Mouse (Mus musculus) intestine, embryonic 15.5 days (tissue): ENCODE measurements at regions not wholly inside any gene's neighbourhood (a gene's known extent, or its start where the extent isn't known, plus 50 kb on each side); places are given as distances from the start of the nearest gene placed in this dataset.

ENCODE experiments used
- ATAC-seq: fragments of 200-750 bp; cut with Nextera tagmentation; 2 replicates; pipeline ENCODE4 v1.8.0; 2017; ENCODE audit warnings: moderate TSS enrichment, moderate library complexity
- H3K27ac ChIP-seq: fragments of 300-500 bp; sonication (generic); 2 replicates; pipeline ENCODE4 v1.5.1; 2015; ENCODE audit warnings: mild to moderate bottlenecking, inconsistent platforms
- H3K27me3 ChIP-seq: fragments of 300-500 bp; sonication (generic); replicated peaks from 2 replicates; pipeline ENCODE4 v1.6.1; 2015; ENCODE audit warnings: inconsistent platforms
- H3K36me3 ChIP-seq: fragments of 300-500 bp; sonication (generic); 2 replicates; pipeline ENCODE4 v1.6.1; 2015; ENCODE audit warnings: inconsistent platforms
- H3K4me1 ChIP-seq: fragments of 300-500 bp; sonication (generic); replicated peaks from 2 replicates; pipeline ENCODE4 v1.6.1; 2015; ENCODE audit warnings: inconsistent platforms
- H3K4me2 ChIP-seq: fragments of 300-500 bp; sonication (generic); replicated peaks from 2 replicates; pipeline ENCODE4 v1.6.1; 2015; ENCODE audit warnings: mild to moderate bottlenecking, inconsistent platforms
- H3K4me3 ChIP-seq: fragments of 300-500 bp; sonication (generic); replicated peaks from 2 replicates; pipeline ENCODE4 v1.5.1; 2015; ENCODE audit warnings: inconsistent platforms
- H3K9ac ChIP-seq: fragments of 300-500 bp; sonication (generic); 2 replicates; pipeline ENCODE4 v1.6.1; 2015; ENCODE audit warnings: inconsistent platforms
- H3K9me3 ChIP-seq: fragments of 300-500 bp; sonication (generic); 2 replicates; pipeline ENCODE4 v1.6.1; 2016; ENCODE audit warnings: inconsistent platforms
- WGBS: fragments of 180-500 bp; shearing (Covaris S2); methylation state at CpG from one replicate; pipeline ENCODE4 v1.1.7; 2015; 5-methylcytosine and 5-hydroxymethylcytosine counted together

DNA sequence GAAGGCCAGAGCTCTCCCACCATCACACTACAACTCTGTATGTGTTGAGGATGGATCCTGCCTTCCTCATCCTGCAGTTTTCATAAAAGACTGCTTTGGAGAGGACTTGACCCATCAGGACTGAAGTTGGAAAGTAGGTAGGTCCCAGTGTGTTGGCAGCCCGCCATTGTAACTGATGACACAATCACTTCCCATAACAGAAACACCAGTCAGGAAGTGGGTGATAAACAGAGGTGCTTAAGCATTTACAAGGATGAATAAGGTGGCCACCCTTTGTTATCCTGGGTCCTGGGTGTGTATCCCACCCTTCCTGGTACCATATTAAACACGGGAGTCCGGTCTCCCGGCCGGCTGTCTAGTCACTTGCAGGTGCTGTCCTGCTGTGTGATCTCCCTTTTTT, 118.3 kb downstream of the Snx10 start:
- H3K4me1 ChIP-seq, result no peaks in the 10 kb centered on the region
- 86% methylated on average over 5 of the region's 5 CpGs for WGBS

DNA sequence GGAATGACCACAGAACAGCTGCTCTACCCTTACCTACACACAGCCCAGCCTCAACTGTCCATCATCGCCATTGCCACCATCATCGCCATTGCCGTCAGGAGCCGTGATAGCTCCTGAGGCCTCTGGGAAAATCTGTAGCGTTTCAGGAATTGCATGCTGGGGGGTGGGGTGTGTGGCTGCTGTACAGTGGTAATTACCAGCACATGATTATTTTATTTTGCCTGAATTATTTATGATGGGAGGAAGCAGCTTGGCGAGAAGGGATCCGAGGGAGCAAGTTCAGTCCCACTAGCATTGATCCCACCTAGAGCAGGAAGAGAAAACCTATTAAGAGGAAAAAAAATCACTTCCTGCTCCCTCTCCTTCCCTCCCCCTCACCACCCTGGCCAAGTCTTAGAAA, 125.1 kb downstream of the Snx10 start:
- no peak for ATAC-seq
- WGBS, result 84% methylated on average over 7 of the region's 7 CpGs
- Histone ChIP-seq H3K4me2 (no peak overlapping the region), H3K36me3 (no peaks in the 10 kb centered on the region), H3K27me3 (no peaks in the 10 kb centered on the region), H3K9me3 (no peaks in the 10 kb centered on the region), H3K9ac (no peak overlapping the region), H3K4me1 (no peaks in the 10 kb centered on the region), H3K27ac (no peak overlapping the region), H3K4me3 (no peak overlapping the region)

More for the DNA sequence above, 118.3 kb downstream of the Snx10 start:
- Histone ChIP-seq H3K9ac (no peak overlapping the region), H3K4me2 (no peak overlapping the region), H3K27me3 (no peaks in the 10 kb centered on the region), H3K36me3 (no peaks in the 10 kb centered on the region), H3K27ac (no peak overlapping the region), H3K4me3 (no peak overlapping the region), H3K9me3 (no peaks in the 10 kb centered on the region)
- no peak for ATAC-seq

DNA sequence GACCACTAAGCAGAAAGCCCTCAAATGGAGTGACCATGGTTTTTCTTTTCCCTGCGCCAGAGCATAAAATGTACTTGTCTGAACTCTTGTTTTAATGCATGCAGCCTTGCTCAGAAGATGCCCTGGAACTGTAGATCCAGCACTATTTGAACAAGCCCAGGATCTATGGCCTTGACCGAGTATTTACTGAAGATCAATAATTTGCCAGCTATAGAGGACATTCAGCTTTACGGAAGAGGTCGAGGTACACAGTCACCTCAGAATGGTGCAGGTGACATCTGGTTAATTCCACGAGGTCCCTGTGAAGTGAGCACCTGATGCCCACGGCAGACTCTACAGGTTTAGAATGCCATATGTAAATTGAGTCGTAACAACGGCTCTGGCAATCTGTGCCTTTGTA, 130.1 kb downstream of the Snx10 start:
- Histone ChIP-seq H3K9me3 (no peaks in the 10 kb centered on the region), H3K36me3 (no peaks in the 10 kb centered on the region), H3K4me3 (no peak overlapping the region), H3K27me3 (no peaks in the 10 kb centered on the region), H3K27ac (no peak overlapping the region), H3K4me2 (no peak overlapping the region), H3K4me1 (no peaks in the 10 kb centered on the region), H3K9ac (no peak overlapping the region)
- no peak for ATAC-seq
- WGBS, result 80% methylated on average over 8 of the region's 8 CpGs

DNA sequence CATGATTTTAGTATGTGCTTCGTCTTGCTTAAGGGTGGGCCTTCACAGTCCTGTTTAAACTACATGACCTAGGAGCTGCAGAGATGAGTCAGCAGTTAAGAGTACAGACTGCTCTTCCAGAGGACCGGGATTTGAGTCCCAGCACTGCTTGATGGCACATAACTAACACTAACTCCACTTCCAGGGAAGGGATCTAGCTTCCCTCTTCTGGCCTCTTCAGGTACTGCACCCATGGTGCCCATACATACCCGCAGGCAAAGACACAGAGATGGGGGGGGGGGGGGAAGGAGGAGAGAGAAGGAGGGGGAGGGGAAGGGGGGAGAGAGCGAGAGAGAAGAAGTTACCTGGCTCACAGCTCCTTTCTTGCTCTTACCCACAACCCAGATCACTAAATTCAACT, 131.3 kb downstream of the Snx10 start:
- no peak overlapping the region for H3K4me2 ChIP-seq
- 0 out of 2 replicates have a peak, but pooled peaks cover under 1% of the 10 kb centered on the region for H3K4me1 ChIP-seq
- H3K4me3 ChIP-seq, result no peak overlapping the region
- no peaks in the 10 kb centered on the region for H3K27me3 ChIP-seq
- H3K9me3 ChIP-seq, result no peaks in the 10 kb centered on the region
- no peaks in the 10 kb centered on the region for H3K36me3 ChIP-seq
- 96% methylated on average over 4 of the region's 4 CpGs for WGBS
- H3K27ac ChIP-seq, result no peak overlapping the region
- no peak for ATAC-seq
- no peak overlapping the region for H3K9ac ChIP-seq

DNA sequence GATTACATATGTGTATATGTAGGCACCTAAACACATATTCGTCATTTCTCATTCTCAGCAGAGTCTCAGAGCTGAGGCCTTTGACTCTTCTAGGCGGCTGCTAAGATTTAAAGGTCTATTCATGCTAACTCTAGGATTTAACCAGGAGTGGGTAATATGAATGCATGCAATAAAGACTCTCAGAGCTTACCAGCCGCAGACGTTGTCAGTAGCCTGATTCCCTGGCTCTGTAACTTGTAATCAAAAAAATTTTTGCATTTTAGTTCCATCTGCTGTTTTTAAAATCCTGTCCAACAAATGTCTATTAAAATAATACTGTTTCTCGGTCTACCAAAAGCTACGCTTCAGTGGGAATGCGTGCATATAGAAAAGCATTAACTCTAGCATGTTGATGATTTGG, 132.4 kb downstream of the Snx10 start:
- H3K4me1 ChIP-seq, result 0 out of 2 replicates have a peak, but pooled peaks cover 3% of the 10 kb centered on the region
- no peak overlapping the region for H3K27ac ChIP-seq
- H3K9ac ChIP-seq, result no peak overlapping the region
- no peak overlapping the region for H3K4me3 ChIP-seq
- H3K36me3 ChIP-seq, result no peaks in the 10 kb centered on the region
- no peak for ATAC-seq
- no peaks in the 10 kb centered on the region for H3K9me3 ChIP-seq
- no peaks in the 10 kb centered on the region for H3K27me3 ChIP-seq
- WGBS, result 67% methylated on average over 7 of the region's 7 CpGs
- no peak overlapping the region for H3K4me2 ChIP-seq

DNA sequence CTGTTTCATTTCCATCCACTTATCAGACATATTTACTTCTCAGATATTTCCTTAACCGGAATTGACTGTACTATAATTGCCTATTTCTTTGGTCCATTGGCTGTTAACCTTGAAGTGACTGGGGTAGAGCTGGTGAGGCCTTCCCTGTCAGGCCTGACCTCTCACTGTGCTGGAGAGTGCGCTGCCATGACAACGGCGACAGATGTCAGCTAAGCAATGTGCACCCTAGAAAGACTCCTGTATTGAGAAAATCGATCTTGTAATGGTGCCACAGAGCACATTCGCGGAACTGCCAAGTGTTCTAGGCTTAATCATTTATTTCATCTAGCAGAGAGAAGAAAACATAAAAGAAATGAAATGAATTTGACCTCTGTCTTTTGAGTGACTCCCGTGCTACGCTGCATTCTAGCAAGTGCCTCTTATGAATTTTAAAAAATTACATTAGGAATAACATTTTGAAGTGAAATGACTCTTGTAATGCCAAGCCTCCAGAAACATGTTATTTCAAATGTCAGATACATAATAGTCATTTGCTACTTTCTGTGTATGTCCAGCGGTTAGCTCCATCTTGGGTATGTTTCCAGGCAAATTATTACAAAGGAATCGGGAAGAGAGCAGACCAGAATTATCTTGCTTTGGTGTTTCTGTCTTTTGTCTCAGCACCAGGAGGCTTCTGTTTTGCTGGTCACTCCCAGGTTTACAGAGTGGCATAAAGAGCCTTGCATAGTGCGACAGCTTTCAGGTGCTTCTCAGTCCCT, 133.4 kb downstream of the Snx10 start:
- ATAC-seq, result no peak
- H3K4me1 ChIP-seq, result 0 out of 2 replicates have a peak, but pooled peaks cover 3% of the 10 kb centered on the region
- H3K27ac ChIP-seq, result no peak overlapping the region
- H3K36me3 ChIP-seq, result no peaks in the 10 kb centered on the region
- no peak overlapping the region for H3K9ac ChIP-seq
- H3K4me2 ChIP-seq, result no peak overlapping the region
- H3K4me3 ChIP-seq, result no peak overlapping the region
- H3K27me3 ChIP-seq, result no peaks in the 10 kb centered on the region
- H3K9me3 ChIP-seq, result no peaks in the 10 kb centered on the region
- WGBS, result 68% methylated on average over 12 of the region's 12 CpGs

DNA sequence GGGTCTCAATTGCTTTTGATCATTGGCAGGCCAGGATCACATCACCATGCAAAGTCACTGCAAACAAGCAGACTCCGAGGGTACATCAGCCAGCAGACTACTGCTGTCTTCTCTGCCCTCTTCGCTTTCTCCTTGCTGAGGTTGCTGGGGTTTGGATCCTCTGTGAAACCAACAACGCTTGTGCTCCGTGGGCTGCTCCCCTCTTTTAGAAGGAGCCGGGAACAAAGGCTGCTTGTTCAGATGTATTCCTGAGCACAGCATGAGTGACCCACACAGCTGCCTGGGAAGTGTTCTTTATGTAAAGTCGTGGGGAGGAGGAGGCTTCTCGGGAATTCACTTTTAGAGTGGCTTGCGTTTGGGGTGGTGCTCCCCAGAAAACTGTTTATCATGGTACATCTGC, 134.7 kb downstream of the Snx10 start:
- ATAC-seq, result no peak
- no peak overlapping the region for H3K4me2 ChIP-seq
- 0 out of 2 replicates have a peak, but pooled peaks cover 3% of the 10 kb centered on the region for H3K4me1 ChIP-seq
- no peaks in the 10 kb centered on the region for H3K36me3 ChIP-seq
- H3K9me3 ChIP-seq, result no peaks in the 10 kb centered on the region
- no peak overlapping the region for H3K27ac ChIP-seq
- H3K4me3 ChIP-seq, result no peak overlapping the region
- no peaks in the 10 kb centered on the region for H3K27me3 ChIP-seq
- H3K9ac ChIP-seq, result no peak overlapping the region
- 34% methylated on average over 8 of the region's 8 CpGs for WGBS

DNA sequence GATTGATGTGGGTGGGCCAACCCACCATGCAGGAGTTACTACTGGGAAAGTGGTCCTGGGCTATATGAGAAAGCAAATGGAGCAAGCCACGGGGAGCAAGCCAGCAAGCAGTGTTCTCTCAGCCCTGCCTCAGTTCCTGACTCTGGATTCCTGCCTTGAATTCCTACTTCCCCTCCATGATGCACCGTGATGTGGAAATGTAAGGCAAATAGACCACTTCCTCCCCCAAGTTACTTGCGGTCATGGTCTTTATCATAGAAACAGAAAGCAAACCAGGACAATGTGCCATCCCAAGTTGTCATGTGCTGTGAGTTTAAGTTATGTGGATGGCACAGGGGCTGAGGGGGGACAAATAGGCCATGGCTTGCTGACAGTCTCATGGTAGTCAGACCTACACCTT, 139.5 kb downstream of the Snx10 start:
- ATAC-seq, result no peak
- no peak overlapping the region for H3K9ac ChIP-seq
- H3K4me2 ChIP-seq, result no peak overlapping the region
- H3K27me3 ChIP-seq, result no peaks in the 10 kb centered on the region
- 0 out of 2 replicates have a peak, but pooled peaks cover 3% of the 10 kb centered on the region for H3K4me1 ChIP-seq
- 83% methylated on average over 3 of the region's 3 CpGs for WGBS
- H3K36me3 ChIP-seq, result no peaks in the 10 kb centered on the region
- no peaks in the 10 kb centered on the region for H3K9me3 ChIP-seq
- H3K27ac ChIP-seq, result no peak overlapping the region
- no peak overlapping the region for H3K4me3 ChIP-seq

DNA sequence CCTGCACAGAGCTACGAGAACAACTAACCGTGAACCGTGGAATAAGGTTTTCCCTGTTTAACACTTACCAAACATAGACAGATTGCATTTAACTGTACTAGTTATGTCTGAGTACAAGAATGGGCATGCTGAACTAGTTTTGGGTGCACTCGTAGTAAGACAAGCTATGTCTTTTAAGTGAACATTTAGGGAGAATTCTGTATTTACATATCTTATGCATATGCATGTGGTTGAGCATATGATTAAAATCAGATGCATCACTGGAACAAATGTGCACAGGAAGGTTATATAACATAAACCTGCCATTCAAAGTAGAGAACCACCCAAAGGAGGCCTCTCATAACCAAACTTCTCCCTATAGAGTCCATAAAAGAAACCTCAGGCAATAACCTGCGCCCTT, 140.3 kb downstream of the Snx10 start:
- Histone ChIP-seq H3K27me3 (no peaks in the 10 kb centered on the region), H3K27ac (no peak overlapping the region), H3K4me2 (no peak overlapping the region), H3K4me3 (no peak overlapping the region), H3K9me3 (no peaks in the 10 kb centered on the region), H3K36me3 (no peaks in the 10 kb centered on the region), H3K4me1 (0 out of 2 replicates have a peak, but pooled peaks cover 3% of the 10 kb centered on the region), H3K9ac (no peak overlapping the region)
- no peak for ATAC-seq
- WGBS, result 93% methylated on average over 5 of the region's 5 CpGs

DNA sequence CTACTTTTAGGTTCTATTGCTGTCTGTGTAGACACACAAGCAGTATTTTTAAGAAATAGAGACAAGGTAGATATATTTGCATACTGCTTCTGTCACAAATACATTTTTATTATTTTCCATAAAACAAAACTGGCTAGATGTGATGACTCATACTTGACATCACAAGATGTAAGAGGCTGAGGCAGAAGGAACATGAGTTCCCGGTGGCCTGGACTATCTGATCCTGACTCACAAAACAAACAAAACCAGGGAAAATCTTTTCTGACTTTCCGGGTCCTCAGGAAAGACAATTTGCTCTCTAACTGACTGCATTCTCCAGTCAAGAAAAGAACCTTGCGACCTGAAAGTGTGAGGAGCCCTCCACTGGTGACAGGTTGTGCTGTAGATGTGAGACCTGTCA, 143.3 kb downstream of the Snx10 start:
- 58% methylated on average over 3 of the region's 3 CpGs for WGBS
- no peaks in the 10 kb centered on the region for H3K9me3 ChIP-seq
- peak; percentile 49; the same call in 1 of the 2 replicates for ATAC-seq
- H3K27me3 ChIP-seq, result no peaks in the 10 kb centered on the region
- H3K9ac ChIP-seq, result no peak overlapping the region
- H3K4me3 ChIP-seq, result no peak overlapping the region
- no peaks in the 10 kb centered on the region for H3K36me3 ChIP-seq
- no peaks in the 10 kb centered on the region for H3K4me1 ChIP-seq
- H3K4me2 ChIP-seq, result no peak overlapping the region
- no peak overlapping the region for H3K27ac ChIP-seq

DNA sequence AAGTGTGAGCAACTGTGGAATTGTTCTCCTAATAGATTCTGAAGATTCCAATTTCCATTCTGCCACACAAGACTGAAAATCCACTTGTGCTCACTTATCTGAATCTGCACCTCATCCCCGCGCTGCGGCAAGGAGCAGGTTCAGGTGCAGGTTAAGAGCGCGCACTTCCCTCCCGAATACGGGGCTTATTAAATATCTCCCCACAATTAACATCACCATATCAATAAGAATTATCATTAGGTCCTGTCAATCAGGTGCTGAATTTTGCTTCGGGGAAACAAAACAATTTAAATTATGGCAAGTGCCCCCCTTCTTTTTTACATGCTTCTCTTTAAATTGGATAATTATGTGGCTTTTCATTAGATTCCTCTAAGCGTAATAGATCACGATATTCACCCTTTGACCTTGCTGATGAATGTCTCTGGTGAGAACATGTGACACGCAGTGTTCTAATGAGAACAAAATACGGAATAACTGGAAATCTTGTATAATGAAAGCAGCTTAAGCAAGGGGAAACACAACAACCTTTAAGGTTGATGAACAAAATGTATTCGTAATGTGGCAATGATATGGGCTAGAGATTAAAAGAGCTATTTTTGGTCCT, 151.7 kb downstream of the Snx10 start:
- 87% methylated on average over 13 of the region's 13 CpGs for WGBS
- Histone ChIP-seq H3K36me3 (no peaks in the 10 kb centered on the region), H3K4me3 (no peak overlapping the region), H3K4me1 (no peaks in the 10 kb centered on the region), H3K4me2 (no peak overlapping the region), H3K9ac (no peak overlapping the region), H3K27me3 (no peaks in the 10 kb centered on the region), H3K9me3 (no peaks in the 10 kb centered on the region), H3K27ac (no peak overlapping the region)
- no peak for ATAC-seq

DNA sequence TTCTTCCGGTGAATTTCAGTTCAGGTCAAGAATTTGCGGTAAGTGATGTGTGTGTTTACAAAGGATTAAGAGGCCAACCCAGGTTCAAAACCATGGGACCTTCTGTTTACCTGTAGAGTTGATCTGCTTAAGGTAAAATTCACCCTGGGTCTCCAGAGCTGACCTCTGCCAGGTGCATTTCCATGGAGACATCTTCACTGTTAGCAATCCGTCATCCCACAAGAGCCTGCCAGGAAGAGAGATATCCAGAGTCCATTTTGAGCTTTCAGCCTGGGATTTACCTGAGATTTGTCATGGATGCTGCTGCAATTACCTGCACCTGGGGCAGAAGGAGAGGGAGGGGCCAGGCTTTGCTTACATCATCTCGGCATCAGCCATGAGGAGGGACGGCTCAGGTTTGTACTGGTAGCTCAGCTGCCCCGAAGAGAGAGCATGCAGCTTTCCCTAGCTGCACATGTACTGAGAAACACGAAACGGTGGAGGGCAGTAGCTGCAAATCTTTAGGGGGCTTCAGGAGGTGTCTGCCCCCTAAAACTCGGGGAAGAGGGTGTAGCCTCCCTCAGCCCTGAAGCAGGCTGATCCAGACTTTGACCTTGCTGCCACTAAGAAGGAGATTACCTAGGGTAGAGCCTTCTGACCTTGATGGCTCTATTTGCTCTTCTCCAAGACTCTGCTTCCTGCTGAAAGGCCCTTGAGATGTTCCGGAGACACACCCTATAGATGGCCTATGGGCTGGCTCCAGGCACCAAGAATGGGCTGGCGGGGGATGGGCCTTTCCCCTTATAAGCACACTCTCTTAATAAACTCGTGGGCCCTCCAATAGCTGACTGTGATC, 153.7 kb downstream of the Snx10 start:
- Histone ChIP-seq H3K4me3 (no peak overlapping the region), H3K27me3 (no peaks in the 10 kb centered on the region), H3K27ac (no peak overlapping the region), H3K9me3 (no peaks in the 10 kb centered on the region), H3K4me2 (0 out of 2 replicates have a peak overlapping the region, but pooled peaks have one; percentile 4), H3K36me3 (no peaks in the 10 kb centered on the region), H3K9ac (no peak overlapping the region), H3K4me1 (no peaks in the 10 kb centered on the region)
- WGBS, result 35% methylated on average over 12 of the region's 12 CpGs
- ATAC-seq, result peak; percentile 86
